Mouse (Mus musculus) liver, embryonic 11.5 days (tissue): ENCODE data around the gene Mcm5. TPM values are rescaled to one million over a fixed set of nuclear protein-coding genes. Genes with fewer than 3 reads are reported as not detected.

Experiments used
- ATAC-seq: fragments of 200-750 bp; cut with Nextera tagmentation; replicated peaks from 2 replicates; pipeline ENCODE4 v1.8.0; 2017; ENCODE audit warnings: moderate number of reproducible peaks, mild to moderate bottlenecking, moderate TSS enrichment, moderate library complexity; ENCODE audit not compliant: low FRiP score
- DNase-seq: peaks from one replicate; pipeline ENCODE4 v3.0.0-alpha.2; 2017; ENCODE audit warnings: low spot score
- H3K27ac ChIP-seq: fragments of 300-500 bp; sonication (generic); 2 replicates; pipeline ENCODE4 v1.5.1; 2014; ENCODE audit warnings: mild to moderate bottlenecking, low read depth, low read length, control low read depth
- H3K27me3 ChIP-seq: fragments of 300-500 bp; sonication (generic); replicated peaks from 2 replicates; pipeline ENCODE4 v1.6.1; 2014; ENCODE audit warnings: low read length, mixed read lengths; ENCODE audit not compliant: control insufficient read depth, insufficient read depth
- H3K36me3 ChIP-seq: fragments of 300-500 bp; sonication (generic); 2 replicates; pipeline ENCODE4 v1.6.1; 2014; ENCODE audit warnings: mild to moderate bottlenecking, low read length, moderate library complexity, mixed read lengths; ENCODE audit not compliant: control insufficient read depth, insufficient read depth
- H3K4me1 ChIP-seq: fragments of 300-500 bp; sonication (generic); replicated peaks from 2 replicates; pipeline ENCODE4 v1.6.1; 2014; ENCODE audit warnings: low read length, mixed read lengths; ENCODE audit not compliant: control insufficient read depth, insufficient read depth
- H3K4me2 ChIP-seq: fragments of 300-500 bp; sonication (generic); 2 replicates; pipeline ENCODE4 v1.6.1; 2014; ENCODE audit warnings: mild to moderate bottlenecking, control low read depth, moderate library complexity
- H3K4me3 ChIP-seq: fragments of 300-500 bp; sonication (generic); 2 replicates; pipeline ENCODE4 v1.5.1; 2014; ENCODE audit warnings: low read depth, low read length, control low read depth
- H3K9ac ChIP-seq: fragments of 300-500 bp; sonication (generic); 2 replicates; pipeline ENCODE4 v1.6.1; 2014; ENCODE audit warnings: low read depth, low read length, control low read depth
- H3K9me3 ChIP-seq: fragments of 300-500 bp; sonication (generic); 2 replicates; pipeline ENCODE4 v1.6.1; 2016; ENCODE audit warnings: low read length, inconsistent platforms, mixed read lengths; ENCODE audit not compliant: control insufficient read depth
- WGBS: fragments of 180-500 bp; shearing (Covaris S2); extraction: QIAGEN DNeasy Blood & Tissue Kit; methylation state at CpG from one replicate; pipeline ENCODE4 v1.1.7; 2014; 5-methylcytosine and 5-hydroxymethylcytosine counted together
- polyA plus RNA-seq: library from polyadenylated mRNA; unstranded; fragments of >200 nt; fragmentation: Nextera tagmentation; extraction: Ambion mirVana; gene quantifications from 2 replicates; pipeline ENCODE4 v1.2.1, GENCODE M21; 2014

Mcm5 gene
- polyA plus RNA-seq, 1 experiment from 2014 or later: 278 TPM

DNA sequence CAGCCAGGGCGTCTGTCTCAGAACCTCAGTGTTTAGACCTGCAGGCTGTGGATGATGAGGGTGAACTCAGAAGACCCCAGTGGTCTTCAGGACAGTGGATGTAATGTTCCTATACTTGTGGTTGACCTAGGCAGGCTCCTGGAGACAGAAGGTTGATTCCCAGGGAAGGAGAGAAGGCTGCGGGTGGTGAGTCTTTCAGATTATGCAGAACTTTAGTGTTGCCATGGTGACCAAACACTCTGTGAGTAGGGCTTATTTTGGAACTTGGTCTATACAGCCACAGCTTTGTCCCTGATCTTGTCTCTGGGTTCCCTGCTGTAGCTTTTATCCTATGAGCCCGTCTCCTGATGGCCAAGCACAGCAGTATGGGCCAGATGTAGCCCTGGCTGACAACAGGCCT lies 28.2 kb downstream of the Mcm5 start:
- Histone ChIP-seq H3K4me3 (no peak overlapping the region), H3K9me3 (no peaks in the 10 kb centered on the region), H3K4me2 (no peak overlapping the region), H3K27me3 (no peaks in the 10 kb centered on the region), H3K4me1 (peaks cover 23% of the 10 kb centered on the region), H3K9ac (no peak overlapping the region), H3K36me3 (no peaks in the 10 kb centered on the region), H3K27ac (no peak overlapping the region)
- WGBS: 72% methylated on average over 3 of the region's 3 CpGs
- DNase-seq: no peak
- no peak for ATAC-seq

DNA sequence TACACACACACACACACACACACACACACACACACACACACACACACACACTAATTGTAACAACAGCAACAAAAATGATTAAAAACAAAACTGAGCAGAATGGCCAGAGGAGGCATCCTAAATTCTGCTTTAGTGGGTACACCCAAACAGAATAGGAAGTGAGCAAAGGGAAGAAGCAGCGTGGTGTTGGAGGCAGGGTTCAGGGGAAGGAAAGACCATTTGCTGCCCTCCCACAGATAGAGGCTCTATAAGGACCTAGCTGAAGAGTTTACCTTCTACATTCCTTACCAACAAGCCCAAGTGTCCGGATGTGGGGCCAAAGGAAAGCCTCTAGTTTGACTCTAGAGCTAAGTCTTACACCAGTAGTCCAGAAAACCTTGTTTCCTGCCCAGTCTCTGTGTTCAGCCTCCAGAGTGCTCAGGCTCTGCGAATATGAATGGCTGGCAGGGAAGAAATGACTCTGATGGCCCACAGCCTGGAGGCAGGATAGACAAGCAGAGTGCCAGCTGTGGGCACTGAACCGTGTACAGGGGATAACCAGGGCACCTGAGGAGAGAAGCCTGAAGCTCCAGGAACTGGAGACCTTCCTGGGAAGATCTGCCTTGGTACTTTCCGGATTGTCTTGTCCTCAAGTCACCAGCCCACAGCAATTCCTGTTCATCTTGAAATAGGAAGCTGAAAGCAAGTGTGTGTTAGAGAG lies 41.7 kb downstream of the Mcm5 start:
- 69% methylated on average over 5 of the region's 5 CpGs for WGBS
- H3K9me3 ChIP-seq: no peaks in the 10 kb centered on the region
- H3K36me3 ChIP-seq: no peaks in the 10 kb centered on the region
- H3K4me1 ChIP-seq: no peaks in the 10 kb centered on the region
- ATAC-seq (no peak), DNase-seq (no peak)
- H3K4me3 ChIP-seq: no peak overlapping the region
- no peak overlapping the region for H3K27ac ChIP-seq
- H3K27me3 ChIP-seq: no peaks in the 10 kb centered on the region
- no peak overlapping the region for H3K9ac ChIP-seq
- no peak overlapping the region for H3K4me2 ChIP-seq

DNA sequence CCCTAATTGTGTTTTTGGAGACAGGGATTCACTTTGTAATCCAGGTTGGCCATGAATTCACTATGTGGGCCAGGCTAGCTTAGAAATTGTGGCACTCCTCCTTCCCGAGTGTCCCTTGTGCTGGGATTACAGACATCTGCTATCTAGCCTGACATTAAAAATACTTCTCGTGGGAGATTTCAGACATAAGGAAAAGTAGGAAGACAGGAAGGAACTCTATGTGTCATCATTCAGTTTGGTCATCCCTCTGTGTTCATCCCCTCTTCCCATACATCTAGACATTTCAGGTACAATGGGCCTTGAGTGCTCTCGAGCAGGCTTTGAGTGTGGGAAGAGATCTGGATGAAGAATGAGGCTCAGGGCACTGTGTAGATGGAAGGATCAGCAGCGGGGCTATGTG lies 42.4 kb downstream of the Mcm5 start:
- Histone ChIP-seq H3K4me1 (no peaks in the 10 kb centered on the region), H3K27me3 (no peaks in the 10 kb centered on the region), H3K4me3 (no peak overlapping the region), H3K9ac (no peak overlapping the region), H3K4me2 (no peak overlapping the region), H3K27ac (no peak overlapping the region), H3K9me3 (no peaks in the 10 kb centered on the region), H3K36me3 (no peaks in the 10 kb centered on the region)
- no peak for DNase-seq
- no peak for ATAC-seq
- WGBS: 72% methylated on average over 4 of the region's 4 CpGs

DNA sequence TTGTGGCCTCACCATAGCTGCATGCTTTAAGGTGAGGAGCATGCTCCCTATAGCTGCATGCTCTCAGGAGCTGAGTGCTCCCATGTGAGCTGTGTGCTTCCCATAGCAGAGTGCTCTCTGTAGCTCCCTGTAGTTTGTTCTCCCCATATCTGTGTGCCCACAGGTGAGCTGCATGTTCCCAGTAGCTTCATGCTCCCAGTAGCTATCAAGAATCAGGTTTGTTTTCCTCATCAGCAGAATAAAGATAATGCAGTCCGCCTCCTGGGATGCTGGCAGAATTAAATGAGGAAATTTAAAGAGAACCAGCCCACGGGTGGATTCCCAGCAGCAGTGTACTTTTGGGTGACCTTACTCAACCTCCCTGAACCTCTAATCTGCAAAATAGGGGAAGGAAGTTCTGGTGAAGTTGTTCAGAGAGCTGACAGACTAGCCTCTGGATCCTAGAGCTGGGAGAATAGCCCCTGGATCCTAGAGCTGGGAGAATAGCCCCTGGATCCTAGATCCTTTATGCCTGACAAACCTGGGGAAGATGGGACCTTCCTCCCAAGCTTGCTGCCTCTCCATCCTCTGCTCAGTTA lies 43.2 kb downstream of the Mcm5 start:
- no peaks in the 10 kb centered on the region for H3K36me3 ChIP-seq
- H3K4me3 ChIP-seq: no peak overlapping the region
- H3K9me3 ChIP-seq: no peaks in the 10 kb centered on the region
- ATAC-seq (no peak), DNase-seq (no peak)
- WGBS: 59% methylated on average over 2 of the region's 2 CpGs
- no peaks in the 10 kb centered on the region for H3K4me1 ChIP-seq
- H3K27ac ChIP-seq: no peak overlapping the region
- no peak overlapping the region for H3K9ac ChIP-seq
- H3K4me2 ChIP-seq: no peak overlapping the region
- no peaks in the 10 kb centered on the region for H3K27me3 ChIP-seq

DNA sequence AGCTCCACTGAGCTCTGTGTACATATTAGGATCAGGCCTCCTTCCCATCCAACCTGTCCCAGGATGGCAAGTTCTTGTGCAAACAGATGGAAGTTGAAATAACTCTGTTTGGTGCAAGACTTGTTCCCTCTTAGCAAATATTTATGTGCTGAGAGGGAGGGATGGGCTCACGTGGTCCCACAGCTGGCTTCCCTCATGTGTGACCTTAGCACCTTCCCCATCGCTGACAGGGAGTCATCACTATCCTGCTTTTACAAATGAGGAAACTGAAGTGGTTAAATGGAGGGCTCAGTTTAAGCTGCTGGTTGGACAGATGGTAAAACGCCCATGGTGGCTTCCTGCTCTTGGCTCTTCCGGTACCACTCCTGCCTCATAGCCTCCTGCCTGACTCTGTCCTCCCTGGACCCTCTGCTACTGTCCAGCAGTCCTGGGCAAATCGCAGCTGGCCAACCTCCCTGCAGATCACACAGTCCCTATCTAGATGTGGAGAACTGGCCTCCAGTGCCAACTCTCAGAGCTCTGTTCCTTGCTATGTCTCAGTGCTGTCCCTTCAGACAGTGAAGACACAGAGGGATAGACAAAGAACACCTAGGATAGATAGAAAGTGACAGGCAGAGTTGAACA lies 45.6 kb downstream of the Mcm5 start:
- Histone ChIP-seq H3K4me2 (no peak overlapping the region), H3K36me3 (no peaks in the 10 kb centered on the region), H3K4me1 (no peaks in the 10 kb centered on the region), H3K4me3 (no peak overlapping the region), H3K9me3 (no peaks in the 10 kb centered on the region), H3K27me3 (no peaks in the 10 kb centered on the region), H3K27ac (no peak overlapping the region), H3K9ac (no peak overlapping the region)
- ATAC-seq (no peak; the same call in 1 of the 2 replicates), DNase-seq (no peak)
- 48% methylated on average over 5 of the region's 5 CpGs for WGBS

DNA sequence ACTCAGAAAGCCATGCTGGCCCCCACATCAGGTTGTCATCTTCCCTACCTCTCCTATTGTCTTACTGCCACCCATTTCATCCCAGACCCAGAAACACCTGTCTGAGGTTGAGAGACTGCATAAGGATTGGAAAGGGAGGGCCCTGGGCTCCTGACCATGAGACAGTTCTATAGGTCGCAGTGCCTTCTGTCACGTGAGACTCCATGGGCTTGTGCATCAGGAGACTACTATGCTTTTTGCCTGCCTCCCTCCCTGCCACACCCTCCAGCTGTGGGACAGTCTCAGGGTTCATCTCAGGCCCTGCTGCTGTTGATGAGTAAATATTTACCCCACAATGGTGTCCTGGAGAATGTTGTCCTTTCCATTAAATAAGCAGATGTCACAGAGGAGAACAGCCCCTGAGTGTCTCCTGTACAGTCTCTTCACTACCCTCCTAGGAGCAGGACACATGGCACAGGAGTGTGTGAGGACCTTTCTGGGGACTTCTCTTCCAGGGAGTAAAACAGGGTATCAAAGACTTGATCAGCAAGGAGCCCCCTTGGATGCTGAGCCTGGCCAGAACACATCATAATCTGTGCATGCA lies 46.5 kb downstream of the Mcm5 start:
- H3K9me3 ChIP-seq: no peaks in the 10 kb centered on the region
- no peaks in the 10 kb centered on the region for H3K27me3 ChIP-seq
- no peak overlapping the region for H3K9ac ChIP-seq
- DNase-seq (no peak), ATAC-seq (no peak)
- H3K36me3 ChIP-seq: no peaks in the 10 kb centered on the region
- no peak overlapping the region for H3K4me3 ChIP-seq
- no peaks in the 10 kb centered on the region for H3K4me1 ChIP-seq
- no peak overlapping the region for H3K4me2 ChIP-seq
- WGBS: 57% methylated on average over 2 of the region's 2 CpGs
- H3K27ac ChIP-seq: no peak overlapping the region

DNA sequence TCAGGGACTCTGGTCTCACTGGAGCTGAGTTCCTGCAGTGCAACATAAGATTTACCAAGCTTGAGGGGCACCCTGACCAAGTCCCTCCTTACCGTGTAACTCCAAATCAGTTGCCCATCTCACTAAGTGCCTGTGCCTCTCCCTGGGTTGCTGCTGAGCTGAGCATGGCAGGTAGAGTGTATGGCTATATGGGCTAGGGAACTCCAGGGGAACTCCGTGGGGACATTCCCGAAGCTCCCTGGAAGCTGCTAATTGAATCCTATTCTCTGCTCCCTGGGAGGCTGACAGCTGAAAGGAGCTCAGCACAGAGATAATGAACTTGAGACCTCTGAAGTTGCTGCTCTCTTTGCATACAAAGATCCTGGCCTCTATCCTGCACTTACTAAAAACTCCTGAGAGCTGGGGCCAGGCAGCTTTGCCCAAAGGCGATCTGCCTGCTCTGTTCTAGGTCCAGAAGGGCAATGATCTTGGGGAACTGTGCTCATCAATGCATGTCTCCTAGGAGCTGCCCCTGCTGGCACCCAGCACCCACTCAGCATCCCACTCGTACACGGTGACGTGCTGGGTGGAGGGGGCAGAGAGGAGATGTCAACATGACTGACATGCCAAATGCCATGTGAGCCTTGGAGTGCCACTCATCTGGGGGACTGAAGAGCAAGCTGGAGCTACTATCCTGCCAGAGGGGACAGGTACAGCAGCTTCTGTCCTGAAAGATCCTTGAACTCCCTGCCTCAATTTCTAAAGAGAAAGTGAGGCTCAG lies 48.3 kb downstream of the Mcm5 start:
- no peak overlapping the region for H3K9ac ChIP-seq
- no peak overlapping the region for H3K4me2 ChIP-seq
- DNase-seq (no peak), ATAC-seq (no peak)
- no peak overlapping the region for H3K27ac ChIP-seq
- H3K4me3 ChIP-seq: no peak overlapping the region
- no peaks in the 10 kb centered on the region for H3K9me3 ChIP-seq
- H3K36me3 ChIP-seq: no peaks in the 10 kb centered on the region
- WGBS: 22% methylated on average over 7 of the region's 7 CpGs
- no peaks in the 10 kb centered on the region for H3K27me3 ChIP-seq
- H3K4me1 ChIP-seq: no peaks in the 10 kb centered on the region

DNA sequence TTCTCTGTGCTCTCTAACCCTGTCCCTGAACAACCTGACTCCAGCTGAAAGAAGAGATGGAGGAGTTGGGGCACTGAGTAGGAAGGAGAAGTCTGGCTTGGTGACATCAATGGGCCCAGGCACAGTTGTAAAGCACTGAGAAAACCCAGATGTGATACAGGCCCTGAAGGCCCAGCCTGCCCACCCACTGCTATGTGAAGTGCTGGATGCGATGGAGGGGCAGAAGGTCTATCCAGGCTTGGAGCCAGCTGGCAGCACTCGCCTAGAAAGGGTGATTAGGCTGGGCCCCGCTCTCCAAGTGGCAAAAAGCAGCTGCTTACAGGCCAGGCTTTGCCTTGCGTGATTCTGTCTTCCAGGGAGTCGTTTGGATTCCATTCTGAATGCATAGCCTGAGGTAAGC lies 60.0 kb downstream of the Mcm5 start:
- ATAC-seq (no peak), DNase-seq (no peak)
- no peak overlapping the region for H3K27ac ChIP-seq
- H3K9ac ChIP-seq: no peak overlapping the region
- H3K36me3 ChIP-seq: no peaks in the 10 kb centered on the region
- H3K4me2 ChIP-seq: no peak overlapping the region
- 78% methylated on average over 5 of the region's 5 CpGs for WGBS
- no peaks in the 10 kb centered on the region for H3K4me1 ChIP-seq
- no peaks in the 10 kb centered on the region for H3K9me3 ChIP-seq
- no peak overlapping the region for H3K4me3 ChIP-seq
- H3K27me3 ChIP-seq: no peaks in the 10 kb centered on the region
